Mouse (Mus musculus) kidney, adult 2 months (tissue): ENCODE results near the gene Lrpprc.

Source experiments
- CTCF ChIP-seq: fragments of 200-500 bp; conservative IDR thresholded peaks from 2 replicates; pipeline ENCODE4 v1.5.1; 2011; ENCODE audit warnings: low read depth, mild to moderate bottlenecking, control low read depth, low read length, moderate library complexity, mixed read lengths; ENCODE audit not compliant: insufficient read depth, insufficient read length
- POLR2A ChIP-seq: fragments of 200-500 bp; IDR thresholded peaks from one replicate; pipeline ENCODE4 v1.6.1; 2011; ENCODE audit warnings: low read depth, low read length, control low read depth

- no peak for TF ChIP-seq CTCF
- no peak for TF ChIP-seq POLR2A
Observed at GRCm38 (mm10) chr17:84656205-84656604, 134.4 kb downstream of the Lrpprc start.
